Mouse (Mus musculus) heart, adult 18-20 months (tissue): ENCODE data around the gene 2610301B20Rik. TPM values are rescaled to one million over a fixed set of nuclear protein-coding genes. Genes with fewer than 3 reads are reported as not detected.

Experiments used
- microRNA-seq, 2 experiments: library from miRNA; unstranded; fragments of <30 nt; microRNA quantifications; one replicate each; pipeline ENCODE4 v1.2.0; 2022
- total RNA-seq, 2 experiments: library from RNA; stranded (reverse); gene quantifications; 2 replicates each; pipeline ENCODE4 v1.2.3; 2021

Gene 2610301B20Rik
- total RNA-seq, 2 experiments from 2014 or later = 6.6 to 7.0 TPM

Small RNAs within 50 kb of the gene (microRNA-seq; reads per million reads assigned to microRNA genes)
- gene Mir3471-1 (0 reads per million in 2 experiments), gene n-TSaga9 (29.7 to 55.4 reads per million in 2 experiments)
